Mouse (Mus musculus) common myeloid progenitor, adult 5-6 weeks (primary cell): ENCODE measurements around the gene Arhgef25. TPM values are rescaled to one million over a fixed set of nuclear protein-coding genes. Genes with fewer than 3 reads are reported as not detected.
A peak's percentile ranks its signal among the peaks of the same experiment; 100 is the strongest.
"Not testable (repeated sequence)": the region's sequence is repeated elsewhere in the genome, so short reads cannot be mapped to it uniquely, and the experiment has no call there.

Experiments used
- ATAC-seq: replicated peaks from 2 replicates; pipeline ENCODE4 v1.8.0; 2016; ENCODE audit warnings: low read depth, mild to moderate bottlenecking, moderate TSS enrichment, inconsistent platforms; ENCODE audit not compliant: poor library complexity, severe bottlenecking
- total RNA-seq: library from RNA; stranded (forward); fragments of 200-1000, 187-1606 nt; gene quantifications from 2 replicates; pipeline ENCODE4 v1.2.3, GENCODE M21; 2017

Arhgef25 gene
- total RNA-seq, 1 experiment from 2014 or later, result 9.7 TPM

DNA sequence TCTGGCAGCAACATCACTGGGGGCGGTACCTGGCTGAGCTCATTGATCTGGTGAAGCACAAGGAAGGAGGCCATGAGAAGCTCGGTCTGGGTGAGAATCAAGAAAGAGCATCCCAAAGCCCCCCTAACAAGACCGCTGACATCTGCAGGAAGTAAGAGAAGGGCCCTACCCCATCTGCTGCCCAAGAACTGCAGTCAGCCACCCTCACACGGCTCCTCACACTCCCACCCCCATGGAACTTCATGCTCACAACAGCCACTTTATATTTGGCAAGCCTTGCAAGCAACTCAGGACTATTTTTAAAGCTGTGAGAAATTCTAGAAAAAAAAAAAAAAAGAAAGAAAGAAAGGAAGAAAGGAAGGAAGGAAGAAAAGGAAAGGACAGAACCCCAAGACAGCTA, 19.0 kb upstream of the Arhgef25 start:
- no peak for ATAC-seq

DNA sequence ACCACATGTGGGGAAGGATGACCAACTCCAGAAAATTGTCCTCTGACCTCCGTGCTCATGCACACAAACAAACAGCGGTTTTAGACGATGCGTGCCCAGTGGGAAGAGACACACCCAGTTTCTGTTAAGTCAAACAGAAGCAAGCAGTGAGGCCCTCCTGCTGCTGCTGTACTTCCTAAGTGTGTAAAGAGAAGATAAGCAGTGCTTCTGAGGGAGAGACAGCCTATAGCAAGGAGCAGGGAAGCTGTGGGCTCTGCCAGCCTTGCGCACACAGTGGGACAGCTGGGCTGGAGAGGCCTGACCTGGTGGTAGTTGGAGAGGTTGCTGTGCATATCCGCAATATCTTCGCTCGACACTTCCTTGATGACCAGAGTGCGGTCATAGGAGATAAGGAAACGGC, 15.5 kb upstream of the Arhgef25 start:
- peak; percentile 81 for ATAC-seq

DNA sequence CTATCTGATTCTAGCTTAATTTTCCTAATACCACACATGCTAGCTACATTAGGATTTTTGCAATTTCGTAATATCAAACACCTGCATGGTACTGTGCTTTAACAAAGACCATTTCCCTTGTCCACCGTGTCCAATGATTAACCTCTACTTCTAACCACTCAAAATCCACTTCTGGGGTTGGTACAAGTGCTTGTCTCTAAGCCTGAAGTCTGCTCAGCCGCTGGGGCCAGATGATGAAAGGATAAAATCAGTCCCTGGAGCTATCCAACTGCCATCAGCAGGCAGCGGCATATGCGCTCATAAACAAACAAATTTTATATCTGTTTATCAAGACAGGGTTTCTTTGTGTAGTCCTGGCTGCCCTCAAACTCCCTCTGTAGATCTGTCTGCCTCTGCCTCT, 14.7 kb upstream of the Arhgef25 start:
- no peak for ATAC-seq

DNA sequence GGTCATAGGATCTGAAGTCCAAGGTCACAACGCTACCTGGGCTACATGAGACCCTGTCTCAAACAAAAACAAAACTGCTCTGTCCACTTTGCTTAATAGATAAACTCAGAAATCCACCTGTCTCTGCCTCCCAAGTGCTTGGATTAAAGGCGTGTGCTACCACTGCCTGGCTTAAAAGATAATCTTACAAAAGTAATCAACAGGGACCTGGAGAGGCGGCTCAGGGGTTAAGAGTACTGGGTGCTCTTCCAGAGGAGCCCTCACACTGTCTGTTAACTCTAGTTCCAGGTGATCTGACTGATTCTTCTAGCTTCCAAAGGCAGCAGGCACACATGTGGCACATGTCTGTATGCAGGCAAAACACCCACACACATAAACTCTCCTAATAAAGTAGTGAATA, 13.2 kb upstream of the Arhgef25 start:
- no peak for ATAC-seq

DNA sequence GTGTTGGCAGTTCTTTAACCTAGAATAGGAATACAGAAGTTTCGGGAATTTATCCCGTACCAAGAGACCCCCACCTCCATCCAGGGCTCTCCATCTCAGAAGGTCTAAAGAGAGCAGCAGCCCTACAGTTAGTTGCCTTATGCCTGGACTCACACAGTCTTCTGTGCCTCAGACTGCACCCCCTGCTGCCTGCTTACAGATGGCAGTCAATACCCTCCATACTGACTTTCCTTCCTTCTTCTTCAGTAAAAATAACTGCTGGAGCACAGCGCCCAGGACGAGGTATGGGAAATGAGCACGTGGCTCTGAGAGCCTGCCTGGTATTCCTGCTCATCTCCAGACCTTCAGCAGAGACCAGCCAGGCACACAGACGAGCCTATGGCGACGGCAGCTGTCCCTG, 10.4 kb upstream of the Arhgef25 start:
- no peak for ATAC-seq

DNA sequence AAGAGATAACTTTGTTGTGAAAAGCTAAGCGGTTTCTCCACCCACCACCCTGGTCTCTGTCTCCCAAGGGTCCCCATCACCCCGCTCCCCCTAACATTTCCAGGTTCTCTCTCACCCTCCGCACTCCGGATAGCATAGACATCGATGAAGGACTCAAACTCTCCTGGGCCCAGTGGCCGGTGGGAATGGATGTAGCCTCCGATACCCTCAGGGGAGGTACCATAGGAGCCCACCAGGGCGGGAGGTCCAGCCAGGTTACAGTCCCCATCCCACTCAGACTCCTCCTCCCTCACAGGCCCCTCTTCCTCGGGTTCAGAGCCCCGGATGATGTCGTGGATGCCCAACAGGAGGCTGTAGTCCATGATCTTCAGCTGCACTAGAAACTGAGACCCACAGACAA, 9.6 kb upstream of the Arhgef25 start:
- no peak for ATAC-seq

DNA sequence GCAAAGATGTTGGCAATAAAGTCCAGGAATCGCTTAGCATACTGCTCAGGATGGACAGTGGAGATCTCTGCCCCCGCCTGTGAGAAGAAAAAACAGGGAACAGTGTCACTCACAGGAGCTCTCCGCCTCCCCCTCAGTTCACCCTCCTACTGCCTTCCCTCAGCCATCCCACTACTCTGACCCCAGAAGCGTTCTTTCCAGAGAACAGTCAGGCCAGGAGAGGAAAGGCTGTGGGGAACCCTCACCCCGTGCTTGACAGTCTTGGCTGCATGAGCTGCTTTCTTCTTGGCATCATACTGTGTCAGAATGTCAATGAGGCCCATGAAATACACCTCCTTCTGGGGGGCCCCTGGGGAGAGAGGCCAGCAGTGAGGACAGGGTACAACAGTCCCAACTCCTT, 9.2 kb upstream of the Arhgef25 start:
- no peak for ATAC-seq

DNA sequence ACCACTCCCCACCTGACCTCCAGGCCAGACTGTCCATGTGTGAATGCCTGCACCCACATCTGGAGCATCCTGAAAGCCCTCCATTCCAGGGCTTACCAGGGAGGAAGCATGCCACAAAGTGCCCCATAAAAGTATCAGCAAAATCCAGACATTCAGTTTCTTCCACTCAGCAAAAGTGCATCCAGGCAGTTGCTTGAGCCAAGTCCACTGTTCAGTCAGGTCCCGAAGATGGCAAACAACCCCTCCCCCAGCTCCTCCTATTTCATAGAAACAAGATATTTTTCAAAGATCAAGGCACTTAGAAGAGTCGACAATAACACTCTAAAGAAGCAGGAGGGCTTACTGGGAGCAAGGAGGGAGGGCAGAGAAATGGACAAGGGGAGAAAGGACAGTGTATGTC, 8.6 kb upstream of the Arhgef25 start:
- no peak for ATAC-seq

DNA sequence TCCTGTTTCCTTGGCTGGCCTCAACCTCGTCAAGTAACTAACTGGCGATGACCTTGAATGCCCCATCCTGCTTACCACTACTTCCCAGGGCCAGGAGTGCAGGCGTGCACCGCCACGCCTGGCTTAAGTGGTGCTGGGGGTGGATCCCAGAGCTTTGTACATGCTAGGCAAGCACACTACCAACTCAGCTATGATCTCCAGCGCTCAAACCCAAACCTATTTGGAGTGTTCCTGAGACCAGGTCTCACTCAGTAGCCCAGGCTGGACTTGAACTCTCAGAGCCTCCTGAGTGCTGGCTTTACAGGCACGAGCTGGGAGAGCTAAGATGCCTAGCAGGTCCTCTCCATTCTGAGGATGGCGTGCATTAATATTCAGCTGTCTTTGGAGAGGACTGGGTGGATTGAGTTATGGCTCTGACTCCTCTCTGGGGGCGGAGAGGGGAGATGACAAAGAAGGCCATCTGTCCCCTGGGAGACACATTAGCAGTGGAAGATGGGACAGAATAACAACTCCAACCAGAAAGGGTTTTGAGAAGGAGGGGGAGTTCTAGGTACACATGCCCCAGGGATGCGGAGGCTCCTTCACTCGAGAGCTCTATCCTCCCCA, 7.7 kb upstream of the Arhgef25 start:
- ATAC-seq, result no peak

DNA sequence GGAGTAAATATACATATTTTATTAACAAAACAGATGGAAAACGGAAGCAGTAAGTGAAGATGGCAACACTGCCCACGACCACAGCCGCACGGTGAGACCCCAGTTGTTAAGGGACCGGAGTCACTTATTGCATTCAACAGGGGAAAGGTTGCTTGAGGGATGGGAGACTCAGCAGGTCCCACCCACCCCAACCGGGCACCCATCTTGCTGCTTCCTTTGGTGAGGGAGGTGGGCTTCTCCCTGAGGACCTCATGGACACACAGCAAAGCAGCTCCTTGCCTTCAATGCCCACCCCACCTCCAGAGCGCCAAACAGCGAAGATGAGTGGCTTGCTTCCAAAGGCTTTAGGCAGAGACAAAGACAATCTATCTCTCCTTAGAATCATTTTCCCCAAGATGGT, 7.2 kb upstream of the Arhgef25 start:
- ATAC-seq, result no peak

DNA sequence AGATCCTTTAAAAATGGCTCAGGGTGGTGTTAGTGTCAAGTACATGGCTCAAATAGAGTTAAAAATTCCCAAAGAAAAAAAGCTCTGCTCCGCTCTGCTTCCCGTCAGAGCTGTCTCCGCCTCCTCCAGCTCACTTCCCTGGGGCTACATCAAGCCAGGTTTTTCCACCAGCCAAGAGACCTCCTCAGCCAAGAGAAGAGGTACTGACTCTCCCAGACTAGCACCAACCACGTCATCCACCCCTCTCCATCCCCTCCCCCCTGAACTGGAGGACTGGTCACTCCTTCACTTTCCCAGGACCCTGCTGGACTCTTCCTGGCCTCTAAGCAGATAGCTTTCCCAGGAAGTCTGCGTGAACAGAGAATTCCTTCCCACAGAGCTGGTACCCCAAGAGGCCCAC, 6.5 kb upstream of the Arhgef25 start:
- no peak for ATAC-seq

DNA sequence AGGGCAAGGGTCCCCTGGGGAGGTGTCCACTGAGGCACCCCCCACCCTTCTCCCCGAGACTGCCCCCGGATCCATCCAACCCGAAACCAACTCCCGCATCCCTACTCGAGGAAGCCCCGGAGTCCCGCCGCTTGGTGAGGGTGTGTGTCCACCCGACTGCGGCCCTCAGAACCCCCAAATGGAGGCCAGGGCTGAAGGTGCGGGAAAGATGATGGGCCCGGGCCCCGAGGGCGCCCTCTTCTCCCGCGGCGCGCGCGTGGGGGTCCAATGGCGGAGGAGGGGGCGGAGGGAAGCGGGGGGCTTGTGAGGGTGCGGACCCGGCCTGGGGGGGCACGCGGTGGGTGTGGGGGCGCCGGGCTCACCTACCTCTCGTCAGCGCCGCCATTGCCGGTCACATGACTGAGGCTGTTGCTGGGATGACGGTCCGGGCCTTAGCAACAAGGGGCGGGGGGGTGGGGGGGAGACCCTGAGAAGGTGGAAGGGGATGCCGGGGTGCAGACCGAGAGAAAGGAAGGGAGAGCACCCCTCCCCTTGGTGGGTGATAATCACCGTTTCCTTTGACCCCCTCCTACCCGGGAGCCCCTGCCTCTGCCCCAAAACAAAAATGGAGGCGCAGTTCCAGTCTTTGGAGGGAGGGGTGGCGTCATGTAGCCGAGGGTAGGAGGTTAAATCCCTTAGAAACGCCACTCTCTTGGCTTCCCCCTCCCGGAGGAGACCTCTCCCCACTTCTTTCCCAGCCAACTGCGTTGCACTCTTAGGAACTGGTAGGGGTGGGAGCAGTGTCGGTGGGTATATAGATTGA, 5.6 kb upstream of the Arhgef25 start, which contains the start of gene Dtx3:
Gene Dtx3 (minus strand): TSS at position 401 of the 802 bp plus-strand sequence.
- ATAC-seq, result 0 out of 2 replicates have a peak, but pooled peaks have one; percentile 13

DNA sequence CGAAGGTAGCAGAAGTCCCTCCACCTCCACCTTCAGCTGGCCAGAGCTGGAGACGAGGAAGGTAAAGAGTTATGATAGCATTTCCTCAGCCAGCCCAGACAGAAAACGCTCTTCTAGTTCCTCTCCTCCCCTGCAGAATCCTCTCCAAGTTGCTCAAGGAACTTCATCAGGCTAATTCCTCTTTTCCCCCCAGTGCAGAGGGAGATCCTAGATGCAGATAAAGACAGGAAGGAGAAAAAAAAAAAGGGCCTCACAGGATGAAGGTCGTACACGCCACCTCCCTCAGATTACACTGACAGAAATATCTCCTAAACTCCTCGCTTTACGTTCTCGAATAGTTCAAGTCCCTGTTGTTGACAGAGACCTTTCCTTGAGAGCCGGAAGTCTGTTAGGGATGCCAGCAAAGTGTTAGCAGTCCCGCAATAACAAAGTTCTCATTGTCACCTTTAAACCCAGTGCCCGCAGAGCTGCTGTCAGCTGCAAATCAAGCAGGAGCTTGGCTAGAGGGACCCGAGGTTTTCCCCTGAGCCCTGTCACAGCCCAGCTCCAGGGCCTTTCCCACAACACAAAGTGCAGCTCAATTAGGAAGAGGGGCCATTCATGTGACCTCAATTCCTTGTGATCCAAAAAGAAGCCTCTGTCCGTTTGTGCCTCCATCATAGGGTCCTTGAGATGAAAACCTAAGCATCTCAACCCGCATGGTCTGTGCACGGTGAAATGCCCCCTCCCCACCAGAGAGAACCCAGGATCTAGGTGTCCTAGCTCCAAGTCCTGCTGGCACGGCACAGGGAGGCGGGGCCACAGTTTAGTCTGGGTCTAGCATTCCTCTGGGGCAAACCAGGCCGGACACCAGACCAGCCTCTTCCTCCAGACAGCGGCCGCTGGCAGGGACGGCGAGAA, 4.8 kb upstream of the Arhgef25 start:
- peak; percentile 49 for ATAC-seq

DNA sequence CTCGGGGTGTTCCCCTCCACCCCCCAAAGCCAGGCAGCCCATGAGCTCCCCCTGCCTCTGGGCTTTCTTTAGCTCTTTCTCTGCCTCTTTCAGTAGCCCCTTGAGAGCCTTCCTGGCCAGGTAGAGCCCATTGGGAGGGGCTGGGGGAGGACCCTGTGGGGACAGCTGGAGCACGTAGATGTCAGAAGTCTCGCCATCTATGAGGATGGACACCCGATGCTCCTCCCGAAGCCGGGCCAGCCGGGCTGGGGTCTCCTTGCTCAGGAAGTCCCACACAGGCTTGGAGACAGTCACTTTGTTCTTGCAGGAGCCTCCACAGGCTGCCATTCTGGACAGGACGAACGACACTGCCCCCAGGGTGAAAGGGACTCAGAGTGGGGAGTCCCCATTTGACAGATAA, 3.1 kb upstream of the Arhgef25 start:
- ATAC-seq, result no peak

DNA sequence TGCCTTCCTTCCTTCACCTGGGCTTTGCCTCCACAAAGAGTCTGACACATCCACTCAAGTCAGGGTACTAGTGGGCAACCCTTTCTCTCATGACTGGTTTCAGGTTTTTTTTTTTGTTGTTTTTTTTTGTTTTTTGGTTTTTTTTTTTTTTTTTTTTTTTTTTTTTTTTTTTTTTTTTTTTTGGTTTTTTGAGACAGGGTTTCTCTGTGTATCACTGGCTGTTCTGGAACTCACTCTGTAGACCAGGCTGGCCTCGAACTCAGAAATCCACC, 2.1 kb upstream of the Arhgef25 start:
- not testable (repeated sequence) for ATAC-seq

DNA sequence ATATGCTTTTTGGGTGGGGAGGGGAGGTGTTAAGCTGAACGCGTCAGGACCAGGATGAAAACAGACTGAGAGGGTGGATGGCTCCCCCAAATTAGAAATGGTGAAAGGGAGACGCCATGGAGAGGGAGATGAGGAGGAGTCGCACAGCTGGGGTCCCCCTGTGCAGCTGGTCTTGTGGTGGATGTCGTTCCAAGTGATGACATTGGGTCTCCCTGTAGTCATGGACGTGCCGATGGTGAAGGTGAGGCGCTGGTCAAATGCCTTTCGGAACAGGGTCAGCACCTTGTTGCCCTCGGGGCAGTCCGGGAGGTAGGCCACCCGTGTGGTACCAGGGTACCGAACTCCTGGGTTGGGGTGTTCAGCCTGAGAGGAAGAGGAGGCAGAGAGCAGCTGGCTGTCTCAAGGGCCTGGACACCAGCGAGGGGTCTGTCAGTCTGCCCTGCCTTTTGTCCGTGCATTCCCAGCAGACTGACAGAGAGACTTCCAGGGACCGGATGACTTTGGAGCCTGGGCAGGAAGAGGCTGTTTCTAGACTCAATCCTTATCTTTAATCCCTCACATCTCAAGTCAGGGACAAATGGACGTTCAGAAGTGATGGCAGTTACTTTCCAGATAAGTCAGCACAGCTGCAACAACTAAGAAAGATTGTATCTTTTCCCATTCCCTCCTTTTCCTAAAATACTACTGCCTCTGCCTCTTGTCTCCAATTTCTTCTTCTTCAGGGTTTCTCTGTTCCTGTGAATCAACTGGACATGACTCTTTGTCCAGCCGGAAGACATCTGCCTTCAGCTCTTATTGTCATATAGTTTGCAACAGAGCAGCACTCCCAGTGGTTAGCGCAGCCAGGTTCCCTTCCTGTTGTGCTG, 1.5 kb upstream of the Arhgef25 start:
- ATAC-seq, result no peak

DNA sequence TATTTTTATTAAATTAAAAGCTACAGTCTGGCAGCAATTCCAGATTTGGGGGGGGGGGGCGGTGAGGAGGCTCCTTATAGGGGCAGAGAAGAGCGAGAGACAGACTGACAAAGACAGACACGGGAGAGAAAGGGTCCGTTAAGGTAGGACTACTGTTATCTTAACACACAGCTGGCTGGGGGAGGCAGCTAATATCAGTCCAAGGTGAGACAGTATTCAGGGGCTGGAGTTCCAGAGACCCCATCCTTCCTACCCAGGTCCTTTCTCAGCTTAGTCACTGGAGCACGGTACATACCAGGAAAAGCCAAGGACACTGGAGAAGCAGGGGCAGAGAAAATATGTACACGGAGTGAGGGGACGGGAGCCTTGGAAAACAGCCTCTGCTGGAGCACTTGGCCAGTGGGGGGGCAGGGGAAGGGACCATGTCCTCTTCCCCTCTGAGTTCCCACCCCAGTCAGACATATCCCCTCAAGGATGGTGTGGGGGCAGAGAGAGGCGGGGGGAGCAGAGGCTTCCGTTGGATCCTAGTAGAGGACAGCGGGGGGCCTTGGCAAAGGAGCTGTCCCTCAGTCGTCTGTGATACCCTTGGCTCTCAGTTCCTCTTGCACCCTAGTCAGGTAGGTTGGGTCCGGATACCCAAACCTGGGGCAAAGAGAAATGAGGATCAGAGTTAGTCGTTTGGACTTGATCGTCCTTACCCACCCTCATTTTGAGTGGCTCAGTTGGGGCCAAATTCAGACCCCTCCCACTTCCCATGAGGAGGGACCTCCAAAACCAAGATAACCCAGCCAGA, 711 bp upstream of the Arhgef25 start:
- no peak for ATAC-seq

DNA sequence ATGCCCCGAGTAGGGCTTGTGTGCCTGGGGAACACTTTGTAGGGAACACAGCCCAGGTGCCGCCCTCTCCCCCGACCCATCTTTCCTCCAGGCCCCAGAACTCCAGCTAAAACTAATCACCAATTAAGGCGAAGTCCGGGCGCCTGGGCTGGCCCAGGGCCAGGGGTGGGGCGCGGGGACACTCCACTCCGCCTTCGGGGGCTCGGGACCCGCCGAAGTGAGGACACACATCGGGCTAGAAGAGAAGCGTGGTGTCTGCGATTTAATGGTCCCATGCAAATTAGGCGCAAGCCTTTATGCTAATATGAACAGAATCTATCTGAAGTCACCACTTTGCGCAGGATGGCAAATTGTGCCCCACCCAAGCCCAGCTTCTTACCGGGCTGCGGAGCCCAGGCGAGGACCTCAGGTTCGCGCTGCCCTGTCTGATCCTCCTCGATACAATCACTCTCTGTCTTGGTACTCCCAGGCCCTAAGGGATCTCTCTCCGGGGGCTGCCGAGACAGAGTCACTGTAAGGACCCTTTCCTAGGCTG, 700 bp downstream of the Arhgef25 start:
- ATAC-seq, result peak; percentile 46

DNA sequence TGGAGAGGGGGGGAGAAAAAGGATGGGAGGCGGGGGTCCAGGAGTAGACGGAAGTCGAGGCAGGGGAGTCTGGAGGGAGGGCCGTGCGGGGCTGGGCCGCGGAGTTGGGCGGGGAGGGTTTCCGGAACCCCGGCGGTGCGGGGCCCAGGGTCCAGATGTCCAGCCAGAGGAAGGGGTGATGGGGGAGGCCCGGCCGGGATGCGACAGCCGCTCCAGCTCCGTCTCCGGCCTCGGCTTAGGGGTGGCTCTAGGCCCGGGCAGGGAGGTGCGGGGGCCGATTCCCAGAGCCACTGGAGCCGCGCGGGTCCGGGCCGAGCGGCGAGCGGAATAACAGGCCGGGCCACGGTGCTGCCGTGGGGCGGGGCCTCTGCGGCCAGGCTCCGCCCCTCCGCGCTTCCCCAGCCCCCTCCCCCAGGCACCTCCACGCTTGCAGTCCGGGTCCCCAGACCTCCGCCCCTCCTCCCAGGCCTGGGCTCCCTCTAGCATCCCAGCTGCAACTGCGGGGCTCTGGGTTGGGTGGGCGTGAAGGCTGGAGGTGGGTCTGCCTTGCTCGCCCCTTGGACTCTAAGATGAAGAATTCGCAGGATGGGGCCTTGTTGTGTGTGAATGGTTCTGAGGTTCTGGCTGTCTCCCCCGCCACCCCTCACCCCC, 1.3 kb downstream of the Arhgef25 start:
- no peak; the same call in 1 of the 2 replicates for ATAC-seq
